Mouse (Mus musculus) liver, embryonic 16.5 days (tissue): ENCODE data around the gene Gm42417. TPM values are rescaled to one million over a fixed set of nuclear protein-coding genes. Genes with fewer than 3 reads are reported as not detected.

Experiments
- ATAC-seq: fragments of 200-750 bp; cut with Nextera tagmentation; 2 replicates; pipeline ENCODE4 v1.8.0; 2017; ENCODE audit warnings: low read depth, mild to moderate bottlenecking, moderate number of reproducible peaks, moderate library complexity
- H3K27ac ChIP-seq: fragments of 300-500 bp; sonication (generic); 2 replicates; pipeline ENCODE4 v1.5.1; 2014; ENCODE audit warnings: mild to moderate bottlenecking, low read length
- H3K27me3 ChIP-seq: fragments of 300-500 bp; sonication (generic); 2 replicates; pipeline ENCODE4 v1.6.1; 2014; ENCODE audit warnings: low read depth, low read length, mixed read lengths; ENCODE audit not compliant: control insufficient read depth, insufficient read depth
- H3K36me3 ChIP-seq: fragments of 300-500 bp; sonication (generic); 2 replicates; pipeline ENCODE4 v1.6.1; 2014; ENCODE audit warnings: mild to moderate bottlenecking; ENCODE audit not compliant: control insufficient read depth, insufficient read depth
- H3K4me1 ChIP-seq: fragments of 300-500 bp; sonication (generic); 2 replicates; pipeline ENCODE4 v1.6.1; 2014; ENCODE audit warnings: low read depth, low read length, mixed read lengths; ENCODE audit not compliant: control insufficient read depth
- H3K4me2 ChIP-seq: fragments of 300-500 bp; sonication (generic); 2 replicates; pipeline ENCODE4 v1.6.1; 2014; ENCODE audit warnings: low read depth, low read length, mixed read lengths
- H3K4me3 ChIP-seq: fragments of 300-500 bp; sonication (generic); 2 replicates; pipeline ENCODE4 v1.5.1; 2014; ENCODE audit warnings: low read depth, mild to moderate bottlenecking, low read length
- H3K9ac ChIP-seq: fragments of 300-500 bp; sonication (generic); 2 replicates; pipeline ENCODE4 v1.6.1; 2014; ENCODE audit warnings: low read depth, low read length
- H3K9me3 ChIP-seq: fragments of 300-500 bp; sonication (generic); replicated peaks from 2 replicates; pipeline ENCODE4 v1.6.1; 2016; ENCODE audit warnings: low read length; ENCODE audit not compliant: control insufficient read depth
- WGBS: fragments of 180-500 bp; shearing (Covaris S2); extraction: QIAGEN DNeasy Blood & Tissue Kit; methylation state at CpG from one replicate; pipeline ENCODE4 v1.1.7; 2014; ENCODE audit not compliant: insufficient replicate concordance; 5-methylcytosine and 5-hydroxymethylcytosine counted together
- polyA plus RNA-seq: library from polyadenylated mRNA; unstranded; fragments of >200 nt; fragmentation: Nextera tagmentation; extraction: Ambion mirVana; gene quantifications from 2 replicates; pipeline ENCODE4 v1.2.1, GENCODE M21; 2015

Gm42417 gene
- polyA plus RNA-seq, 1 experiment from 2014 or later, result not detected

DNA sequence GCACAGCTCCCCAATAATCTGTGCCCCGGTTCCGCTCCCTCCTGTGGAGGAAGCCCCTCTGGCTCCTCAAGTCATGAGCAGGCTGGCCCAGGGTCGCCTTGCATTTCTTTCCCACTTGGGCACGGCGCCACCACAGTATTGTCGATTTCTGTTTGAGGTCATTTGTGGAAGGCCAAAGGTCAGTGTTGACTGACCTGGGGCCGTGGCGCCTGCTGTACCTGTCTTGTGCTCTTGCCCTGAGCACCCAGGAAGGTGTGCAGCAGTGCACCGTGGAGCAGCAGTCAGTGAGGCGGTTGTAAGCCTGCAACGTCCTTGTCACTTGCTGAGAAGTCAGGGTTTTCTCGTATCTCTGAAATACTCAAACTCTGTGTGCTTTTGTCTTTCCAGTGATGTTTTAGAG lies 13.5 kb downstream of the Gm42417 start:
- H3K4me3 ChIP-seq, result no peak overlapping the region
- no peak overlapping the region for H3K9ac ChIP-seq
- H3K27me3 ChIP-seq, result no peaks in the 10 kb centered on the region
- H3K27ac ChIP-seq, result no peak overlapping the region
- no peaks in the 10 kb centered on the region for H3K9me3 ChIP-seq
- peak; percentile 75 for ATAC-seq
- H3K4me2 ChIP-seq, result no peak overlapping the region
- H3K4me1 ChIP-seq, result peaks cover 2% of the 10 kb centered on the region
- 79% methylated on average over 12 of the region's 12 CpGs for WGBS
- H3K36me3 ChIP-seq, result peaks cover 14% of the 10 kb centered on the region

DNA sequence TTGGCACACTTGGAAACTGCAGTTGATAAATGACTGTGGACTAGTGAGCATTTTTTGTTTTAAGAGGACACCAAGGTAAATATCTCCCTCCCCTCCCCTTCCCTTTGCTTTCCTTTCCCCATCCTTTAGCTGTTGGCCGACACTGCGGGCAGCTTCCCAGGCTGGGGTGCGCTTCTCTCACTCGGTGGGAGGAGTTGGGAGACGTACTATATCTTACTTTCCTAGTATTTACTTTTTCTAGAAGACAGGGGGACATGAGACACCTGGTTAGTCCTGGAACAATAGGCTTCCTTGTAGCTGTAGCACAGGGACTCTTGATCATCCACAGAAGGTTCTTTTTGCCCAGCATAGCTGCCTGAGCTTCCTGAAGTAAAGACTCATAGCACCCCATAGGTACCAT lies 15.2 kb downstream of the Gm42417 start:
- WGBS, result 89% methylated on average over 5 of the region's 5 CpGs
- no peak overlapping the region for H3K27ac ChIP-seq
- no peak overlapping the region for H3K4me3 ChIP-seq
- ATAC-seq, result no peak
- no peak overlapping the region for H3K4me2 ChIP-seq
- H3K36me3 ChIP-seq, result peaks cover 23% of the 10 kb centered on the region
- no peaks in the 10 kb centered on the region for H3K27me3 ChIP-seq
- no peaks in the 10 kb centered on the region for H3K9me3 ChIP-seq
- H3K4me1 ChIP-seq, result peaks cover 2% of the 10 kb centered on the region
- no peak overlapping the region for H3K9ac ChIP-seq

DNA sequence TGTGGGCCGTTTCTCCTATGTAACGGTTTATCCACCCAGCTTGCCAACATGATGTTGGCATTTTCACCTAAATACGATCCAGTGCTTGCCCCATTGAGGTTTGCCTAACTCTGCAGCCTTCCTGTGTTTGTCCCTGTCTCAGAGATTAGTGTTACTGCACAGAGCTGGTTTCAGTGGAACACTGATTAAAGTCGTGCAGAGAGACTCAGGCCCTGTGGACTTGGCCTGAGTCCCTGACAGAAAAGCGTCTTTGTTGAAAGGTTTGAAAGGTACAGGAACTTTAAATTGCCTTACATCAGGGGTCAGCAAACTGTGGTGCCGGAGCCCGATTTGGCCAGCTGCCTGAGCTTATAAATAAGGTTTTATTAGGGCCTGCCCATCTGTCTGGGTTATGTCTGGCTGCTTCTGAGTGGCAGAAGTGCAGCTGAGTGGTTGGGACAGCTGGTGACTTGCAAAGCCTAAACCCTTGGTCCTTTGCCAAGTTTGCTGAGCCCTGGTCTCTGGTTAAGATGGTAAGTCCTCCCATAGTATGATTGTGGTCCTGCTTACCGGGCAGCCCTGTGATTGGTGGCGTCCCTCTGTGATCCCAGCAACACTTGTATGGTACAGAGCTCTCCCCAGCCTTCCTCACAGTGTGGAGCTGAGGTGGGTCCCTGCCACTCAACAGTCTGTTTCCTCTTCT lies 15.8 kb downstream of the Gm42417 start:
- H3K36me3 ChIP-seq, result peaks cover 23% of the 10 kb centered on the region

DNA sequence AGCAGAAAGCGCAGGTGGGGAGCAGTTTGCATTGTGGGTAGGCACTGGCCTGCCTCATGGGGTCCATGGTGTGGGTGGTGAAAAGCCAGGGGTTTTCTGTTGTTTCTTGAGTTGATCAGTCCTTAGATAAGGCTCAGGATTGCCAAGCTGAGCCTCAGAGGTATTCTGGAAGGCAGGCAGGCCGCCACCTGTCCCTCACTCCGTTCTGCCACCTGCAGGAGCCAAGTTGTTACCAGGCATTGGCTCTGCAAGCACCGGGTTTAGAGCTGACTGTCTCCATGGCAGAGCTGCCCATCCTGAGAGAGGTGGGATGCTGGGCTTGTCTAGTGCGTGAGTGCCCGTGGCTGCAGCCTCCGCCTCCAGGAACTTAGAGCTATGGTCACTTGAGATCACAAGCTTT lies 17.0 kb downstream of the Gm42417 start:
- WGBS, result 81% methylated on average over 7 of the region's 7 CpGs
- H3K9me3 ChIP-seq, result no peaks in the 10 kb centered on the region
- no peak overlapping the region for H3K4me3 ChIP-seq
- H3K9ac ChIP-seq, result no peak overlapping the region
- no peaks in the 10 kb centered on the region for H3K27me3 ChIP-seq
- H3K36me3 ChIP-seq, result peaks cover 23% of the 10 kb centered on the region
- no peak overlapping the region for H3K4me2 ChIP-seq
- ATAC-seq, result no peak
- no peak overlapping the region for H3K27ac ChIP-seq
- H3K4me1 ChIP-seq, result no peaks in the 10 kb centered on the region; the same call in 1 of the 2 replicates

More for the DNA sequence above, 15.8 kb downstream of the Gm42417 start:
- Histone ChIP-seq H3K9me3 (no peaks in the 10 kb centered on the region), H3K27ac (no peak overlapping the region), H3K9ac (no peak overlapping the region), H3K4me2 (no peak overlapping the region), H3K4me1 (peaks cover 2% of the 10 kb centered on the region), H3K27me3 (no peaks in the 10 kb centered on the region), H3K4me3 (no peak overlapping the region)
- ATAC-seq, result no peak
- WGBS, result 75% methylated on average over 9 of the region's 9 CpGs

DNA sequence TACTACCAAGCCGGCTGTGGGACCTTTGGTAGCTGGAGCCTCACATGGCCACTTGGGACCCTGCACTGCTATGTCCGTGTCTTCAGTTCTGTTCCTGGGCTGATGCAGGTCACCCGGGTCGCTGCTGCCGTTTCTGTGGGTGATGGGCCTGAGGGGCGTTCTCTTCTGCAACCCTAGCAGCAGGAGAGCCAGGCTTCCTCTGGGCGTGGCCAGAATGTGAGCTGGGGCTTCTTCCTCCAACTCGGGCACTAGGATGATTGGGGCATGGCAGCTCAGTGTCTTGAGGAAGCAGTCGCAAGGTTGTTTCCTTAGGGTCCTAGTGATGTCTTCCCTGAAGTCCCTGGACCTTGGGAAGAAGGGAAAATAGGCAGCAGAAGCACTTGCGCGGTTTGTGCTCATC lies 19.6 kb downstream of the Gm42417 start:
- H3K9me3 ChIP-seq, result no peaks in the 10 kb centered on the region

DNA sequence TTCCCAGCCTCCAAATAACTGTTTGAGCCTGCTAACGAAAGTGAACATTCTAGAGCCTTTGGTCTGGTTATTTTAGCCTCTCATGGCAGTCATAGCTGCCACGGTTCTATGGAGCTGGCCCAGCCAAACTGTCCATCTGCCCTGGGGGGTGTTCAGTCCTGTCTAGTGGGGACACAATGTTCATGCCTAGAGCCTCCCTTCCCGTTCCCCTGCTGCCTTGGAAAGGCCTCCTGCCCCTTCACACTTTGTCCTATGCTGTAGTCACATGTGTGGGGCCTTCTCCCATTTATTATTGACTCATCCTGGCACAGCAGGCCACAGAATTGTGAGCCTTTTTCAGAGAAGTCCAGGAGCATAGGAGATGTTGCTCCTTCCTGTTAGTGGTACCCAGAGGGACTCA lies 21.0 kb downstream of the Gm42417 start:
- no peak for ATAC-seq
- H3K9ac ChIP-seq, result no peak overlapping the region
- 58% methylated on average over 3 of the region's 3 CpGs for WGBS

More for the DNA sequence above, 19.6 kb downstream of the Gm42417 start:
- peaks cover 16% of the 10 kb centered on the region for H3K36me3 ChIP-seq
- no peaks in the 10 kb centered on the region for H3K4me1 ChIP-seq
- no peak overlapping the region for H3K4me2 ChIP-seq
- H3K9ac ChIP-seq, result no peak overlapping the region
- ATAC-seq, result no peak
- H3K27ac ChIP-seq, result no peak overlapping the region
- H3K4me3 ChIP-seq, result no peak overlapping the region
- no peaks in the 10 kb centered on the region for H3K27me3 ChIP-seq
- WGBS, result 73% methylated on average over 11 of the region's 11 CpGs

DNA sequence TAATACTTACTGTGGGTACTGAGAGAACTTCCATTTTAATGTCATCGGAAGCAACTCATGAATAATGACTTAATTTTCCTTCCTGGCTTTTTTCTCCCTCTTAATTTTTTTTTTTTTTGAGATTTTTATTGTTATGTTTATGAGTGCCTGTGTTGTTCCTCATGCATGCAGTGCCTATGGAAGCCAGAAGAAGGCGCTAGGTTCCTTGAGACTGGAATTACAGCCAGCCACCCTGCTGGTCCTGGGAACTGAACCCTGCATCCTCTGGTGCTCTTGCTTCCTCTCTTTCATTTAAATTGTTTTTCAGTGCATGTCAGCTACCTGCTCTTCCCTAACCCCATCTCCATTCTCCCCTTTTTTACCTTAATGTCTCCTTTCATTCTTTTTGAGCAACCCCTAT lies 25.5 kb downstream of the Gm42417 start:
- ATAC-seq, result no peak
- H3K4me3 ChIP-seq, result peak overlapping the region; percentile 89
- 71% methylated on average over 2 of the region's 2 CpGs for WGBS

More for the DNA sequence above, 21.0 kb downstream of the Gm42417 start:
- Histone ChIP-seq H3K4me2 (no peak overlapping the region), H3K4me1 (peaks cover 5% of the 10 kb centered on the region), H3K27me3 (no peaks in the 10 kb centered on the region), H3K27ac (no peak overlapping the region), H3K9me3 (no peaks in the 10 kb centered on the region), H3K4me3 (no peak overlapping the region), H3K36me3 (peaks cover 13% of the 10 kb centered on the region)

DNA sequence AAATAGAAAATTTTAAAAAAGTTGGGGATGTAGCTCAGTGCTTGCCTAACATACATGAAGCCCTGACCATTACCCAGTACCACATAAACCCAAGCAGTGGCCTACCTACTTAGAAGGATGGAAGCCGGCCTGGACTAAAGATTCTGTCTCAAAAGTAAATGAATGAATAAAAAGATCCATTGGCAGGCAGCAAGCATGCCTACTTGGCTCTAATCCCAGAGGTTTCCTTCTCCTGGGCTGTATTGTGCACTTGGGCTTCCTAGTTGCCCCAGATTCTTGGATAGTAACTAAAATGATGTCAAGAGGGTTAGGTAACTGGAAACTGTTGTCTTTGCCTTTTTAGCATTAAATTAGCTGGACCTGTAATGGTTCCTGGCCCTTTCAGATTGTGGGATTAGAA lies 25.9 kb downstream of the Gm42417 start:
- WGBS, result 24% methylated on average over 1 of the region's 1 CpGs
- no peaks in the 10 kb centered on the region for H3K36me3 ChIP-seq
- peak overlapping the region; percentile 21; the same call in 1 of the 2 replicates for H3K9ac ChIP-seq
- peaks cover 13% of the 10 kb centered on the region for H3K4me1 ChIP-seq
- no peak overlapping the region for H3K27ac ChIP-seq
- ATAC-seq, result no peak
- H3K4me2 ChIP-seq, result peak overlapping the region; percentile 91
- H3K4me3 ChIP-seq, result peak overlapping the region; percentile 89
- no peaks in the 10 kb centered on the region for H3K27me3 ChIP-seq
- H3K9me3 ChIP-seq, result no peaks in the 10 kb centered on the region

More for the DNA sequence above, 25.5 kb downstream of the Gm42417 start:
- Histone ChIP-seq H3K9me3 (no peaks in the 10 kb centered on the region), H3K36me3 (no peaks in the 10 kb centered on the region), H3K27ac (no peak overlapping the region), H3K27me3 (no peaks in the 10 kb centered on the region), H3K4me1 (peaks cover 13% of the 10 kb centered on the region), H3K4me2 (peak overlapping the region; percentile 91; the same call in 1 of the 2 replicates), H3K9ac (peak overlapping the region; percentile 21; the same call in 1 of the 2 replicates)

DNA sequence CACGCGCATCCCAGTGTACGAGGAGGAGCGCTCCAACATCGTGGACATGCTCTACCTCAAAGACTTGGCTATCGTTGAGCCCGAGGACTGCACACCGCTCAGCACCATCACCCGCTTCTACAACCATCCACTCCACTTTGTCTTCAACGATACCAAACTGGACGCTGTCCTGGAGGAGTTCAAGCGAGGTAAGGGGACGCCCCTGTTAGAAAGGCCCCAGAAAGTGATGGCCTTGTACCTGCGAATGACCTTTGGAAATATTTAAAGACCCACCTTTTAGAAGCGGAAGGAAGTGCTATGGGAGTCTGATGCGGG lies 26.3 kb downstream of the Gm42417 start:
- Histone ChIP-seq H3K27me3 (no peaks in the 10 kb centered on the region), H3K4me2 (peak overlapping the region; percentile 91), H3K36me3 (no peaks in the 10 kb centered on the region), H3K27ac (no peak overlapping the region), H3K4me3 (peak overlapping the region; percentile 89), H3K9me3 (no peaks in the 10 kb centered on the region), H3K4me1 (peaks cover 13% of the 10 kb centered on the region), H3K9ac (peak overlapping the region; percentile 85)
- ATAC-seq, result no peak
- 5% methylated on average over 16 of the region's 16 CpGs for WGBS
